Mouse (Mus musculus): ENCODE measurements around the gene Ppp2r2d.

GRCm38 (mm10) chr7:138898743-138899142 lies 52.9 kb downstream of the Ppp2r2d start:
- no peak for TF ChIP-seq ZC3H11A (IDR thresholded peaks at IDR 0.05; ENCODE audit: borderline replicate concordance, low read depth, low read length)
- no peak for TF ChIP-seq ZNF384 (IDR thresholded peaks at IDR 0.05; ENCODE audit: low read depth, low read length)
- TF ChIP-seq HCFC1 (IDR thresholded peaks at IDR 0.05; ENCODE audit: borderline replicate concordance, insufficient read depth, low read length), result no peak
- no peak for TF ChIP-seq CHD2 (IDR thresholded peaks at IDR 0.05; ENCODE audit: low read depth, low read length)

Data from ES-E14 (cell line).